Mouse (Mus musculus) spleen, adult 2 months (tissue): ENCODE measurements around the gene Hcrt. TPM values are rescaled to one million over a fixed set of nuclear protein-coding genes. Genes with fewer than 3 reads are reported as not detected.
"Not testable (repeated sequence)": the region's sequence is repeated elsewhere in the genome, so short reads cannot be mapped to it uniquely, and the experiment has no call there.

Experiments used
- DNase-seq, 2 experiments: peaks; one replicate each; pipeline versions ENCODE4 v3.0.0 to v3.0.0-alpha.2; 2012 to 2021; ENCODE audit warnings: low spot score in 2 of 2, low read depth in 1 of 2
- H3K27ac ChIP-seq: fragments of 200-500 bp; 2 replicates; pipeline ENCODE4 v1.5.1; 2012; ENCODE audit warnings: low read length, inconsistent platforms; ENCODE audit not compliant: insufficient read depth
- H3K27me3 ChIP-seq: fragments of 200-500 bp; 2 replicates; pipeline ENCODE4 v1.6.1; 2012; ENCODE audit warnings: mild to moderate bottlenecking, moderate library complexity, low read length, inconsistent platforms; ENCODE audit not compliant: control insufficient read depth, insufficient read depth
- H3K36me3 ChIP-seq: fragments of 200-500 bp; 2 replicates; pipeline ENCODE4 v1.6.1; 2012; ENCODE audit warnings: mild to moderate bottlenecking, low read length, inconsistent platforms; ENCODE audit not compliant: control insufficient read depth, insufficient read depth
- H3K4me1 ChIP-seq: fragments of 200-500 bp; 2 replicates; pipeline ENCODE4 v1.6.1; 2011; ENCODE audit warnings: inconsistent platforms; ENCODE audit not compliant: control insufficient read depth, insufficient read depth, insufficient read length
- H3K4me3 ChIP-seq: fragments of 200-500 bp; 2 replicates; pipeline ENCODE4 v1.5.1; 2011; ENCODE audit warnings: mild to moderate bottlenecking, inconsistent platforms; ENCODE audit not compliant: insufficient read depth, insufficient read length; ENCODE audit errors: extremely low read depth
- CTCF ChIP-seq: fragments of 200-500 bp; IDR thresholded peaks from 2 replicates; pipeline ENCODE4 v1.5.1; 2011; ENCODE audit warnings: mild to moderate bottlenecking, inconsistent platforms; ENCODE audit not compliant: insufficient read depth, insufficient read length, insufficient replicate concordance; ENCODE audit errors: extremely low read depth
- POLR2A ChIP-seq: fragments of 200-500 bp; IDR thresholded peaks from 2 replicates; pipeline ENCODE4 v1.6.1; 2011; ENCODE audit warnings: low read depth, low read length, inconsistent platforms
- WGBS: fragments of 180-500 bp; shearing (Covaris S2); methylation state at CpG from one replicate; pipeline ENCODE4 v1.1.7; 2018; 5-methylcytosine and 5-hydroxymethylcytosine counted together
- polyA plus RNA-seq: library from polyadenylated mRNA; depleted of rRNA; stranded (reverse); fragments of >200 nt; gene quantifications from 2 replicates; pipeline ENCODE4 v1.2.3, GENCODE M21; 2012

Hcrt gene
- polyA plus RNA-seq, 1 experiment: 0.22 TPM

GRCm38 (mm10) chr11:100796585-100796984, 33.9 kb upstream of the Hcrt start:
- Histone ChIP-seq H3K4me1 (no peaks in the 10 kb centered on the region), H3K27ac (no peak overlapping the region), H3K27me3 (no peaks in the 10 kb centered on the region), H3K36me3 (peaks cover 33% of the 10 kb centered on the region), H3K4me3 (no peak overlapping the region)
- WGBS: 88% methylated on average over 8 of the region's 8 CpGs
- no peak for DNase-seq
- TF ChIP-seq POLR2A (no peak), CTCF (no peak)

- Histone ChIP-seq H3K27ac (no peak overlapping the region), H3K4me3 (no peak overlapping the region), H3K4me1 (no peaks in the 10 kb centered on the region), H3K36me3 (peaks cover 30% of the 10 kb centered on the region), H3K27me3 (no peaks in the 10 kb centered on the region)
- no peak for TF ChIP-seq POLR2A
- no peak for TF ChIP-seq CTCF
- DNase-seq: no peak
- 95% methylated on average over 2 of the region's 2 CpGs for WGBS
Observed at GRCm38 (mm10) chr11:100795386-100795785, 32.7 kb upstream of the Hcrt start.

- DNase-seq: no peak
- Histone ChIP-seq H3K27ac (no peak overlapping the region), H3K4me1 (no peaks in the 10 kb centered on the region), H3K27me3 (no peaks in the 10 kb centered on the region), H3K4me3 (no peak overlapping the region), H3K36me3 (peaks cover 28% of the 10 kb centered on the region)
- no peak for TF ChIP-seq CTCF
- TF ChIP-seq POLR2A: no peak
- 86% methylated on average over 2 of the region's 2 CpGs for WGBS
Observed at GRCm38 (mm10) chr11:100791457-100792049, 28.8 kb upstream of the Hcrt start.

- not testable (repeated sequence) for DNase-seq, H3K4me3 ChIP-seq, H3K27me3 ChIP-seq, H3K4me1 ChIP-seq, H3K27ac ChIP-seq
- peaks cover 26% of the 10 kb centered on the region for H3K36me3 ChIP-seq
- 93% methylated on average over 9 of the region's 9 CpGs for WGBS
Observed at GRCm38 (mm10) chr11:100790644-100791043, 27.9 kb upstream of the Hcrt start.

GRCm38 (mm10) chr11:100789702-100790101, 27.0 kb upstream of the Hcrt start:
- DNase-seq: no peak
- Histone ChIP-seq H3K4me3 (no peak overlapping the region), H3K27ac (no peak overlapping the region), H3K27me3 (no peaks in the 10 kb centered on the region), H3K4me1 (no peaks in the 10 kb centered on the region), H3K36me3 (peaks cover 25% of the 10 kb centered on the region)
- TF ChIP-seq CTCF (no peak), POLR2A (no peak)
- 81% methylated on average over 3 of the region's 3 CpGs for WGBS

- Histone ChIP-seq H3K27ac (no peak overlapping the region), H3K36me3 (peaks cover 38% of the 10 kb centered on the region), H3K27me3 (no peaks in the 10 kb centered on the region), H3K4me3 (no peak overlapping the region), H3K4me1 (no peaks in the 10 kb centered on the region)
- no peak for DNase-seq
- 94% methylated on average over 2 of the region's 2 CpGs for WGBS
- TF ChIP-seq POLR2A (no peak), CTCF (no peak)
Observed at GRCm38 (mm10) chr11:100785774-100786173, 23.0 kb upstream of the Hcrt start.

- no peaks in the 10 kb centered on the region for H3K27me3 ChIP-seq
- 91% methylated on average over 8 of the region's 8 CpGs for WGBS
- no peak overlapping the region for H3K4me3 ChIP-seq
- peaks cover 34% of the 10 kb centered on the region for H3K36me3 ChIP-seq
- no peaks in the 10 kb centered on the region for H3K4me1 ChIP-seq
- DNase-seq: no peak
- no peak overlapping the region for H3K27ac ChIP-seq
- TF ChIP-seq CTCF: no peak
- no peak for TF ChIP-seq POLR2A
Observed at GRCm38 (mm10) chr11:100784286-100784685, 21.6 kb upstream of the Hcrt start.
